Mouse (Mus musculus) forebrain, embryonic 16.5 days (tissue): ENCODE measurements around the gene Cldn8. TPM values are rescaled to one million over a fixed set of nuclear protein-coding genes. Genes with fewer than 3 reads are reported as not detected.

Experiments used
- ATAC-seq: fragments of 200-750 bp; cut with Nextera tagmentation; 2 replicates; pipeline ENCODE4 v1.8.0; 2017; ENCODE audit warnings: mild to moderate bottlenecking, moderate library complexity
- H3K27ac ChIP-seq: fragments of 300-500 bp; sonication (generic); 2 replicates; pipeline ENCODE4 v1.5.1; 2014; ENCODE audit warnings: low read length, control low read depth
- H3K27me3 ChIP-seq: fragments of 300-500 bp; sonication (generic); replicated peaks from 2 replicates; pipeline ENCODE4 v1.6.1; 2014; ENCODE audit warnings: low read length; ENCODE audit not compliant: control insufficient read depth, insufficient read depth
- H3K36me3 ChIP-seq: fragments of 300-500 bp; sonication (generic); 2 replicates; pipeline ENCODE4 v1.6.1; 2014; ENCODE audit not compliant: control insufficient read depth, insufficient read depth
- H3K4me1 ChIP-seq: fragments of 300-500 bp; sonication (generic); replicated peaks from 2 replicates; pipeline ENCODE4 v1.6.1; 2014; ENCODE audit warnings: low read length; ENCODE audit not compliant: control insufficient read depth, insufficient read depth
- H3K4me2 ChIP-seq: fragments of 300-500 bp; sonication (generic); 2 replicates; pipeline ENCODE4 v1.6.1; 2014; ENCODE audit warnings: mild to moderate bottlenecking, low read length, control low read depth
- H3K4me3 ChIP-seq: fragments of 300-500 bp; sonication (generic); replicated peaks from 2 replicates; pipeline ENCODE4 v1.5.1; 2014; ENCODE audit warnings: mild to moderate bottlenecking, low read length, control low read depth
- H3K9ac ChIP-seq: fragments of 300-500 bp; sonication (generic); replicated peaks from 2 replicates; pipeline ENCODE4 v1.6.1; 2014; ENCODE audit warnings: low read depth, low read length, control low read depth
- H3K9me3 ChIP-seq: fragments of 300-500 bp; sonication (generic); 2 replicates; pipeline ENCODE4 v1.6.1; 2016; ENCODE audit warnings: low read length; ENCODE audit not compliant: control insufficient read depth
- WGBS: fragments of 180-500 bp; shearing (Covaris S2); extraction: QIAGEN DNeasy Blood & Tissue Kit; methylation state at CpG from one replicate; pipeline ENCODE4 v1.1.7; 2014; 5-methylcytosine and 5-hydroxymethylcytosine counted together
- polyA plus RNA-seq: library from polyadenylated mRNA; unstranded; fragments of >200 nt; fragmentation: Nextera tagmentation; extraction: Ambion mirVana; gene quantifications from 2 replicates; pipeline ENCODE4 v1.2.1, GENCODE M21; 2015

Cldn8 gene
- polyA plus RNA-seq, 1 experiment from 2014 or later: not detected

- Histone ChIP-seq H3K9me3 (no peaks in the 10 kb centered on the region), H3K36me3 (no peaks in the 10 kb centered on the region), H3K27ac (no peak overlapping the region), H3K4me1 (no peaks in the 10 kb centered on the region), H3K4me3 (no peak overlapping the region), H3K4me2 (no peak overlapping the region), H3K27me3 (no peaks in the 10 kb centered on the region), H3K9ac (no peak overlapping the region)
- 81% methylated on average over 4 of the region's 4 CpGs for WGBS
- ATAC-seq: no peak
Measured at GRCm38 (mm10) chr16:88575885-88576679, 13.1 kb upstream of the Cldn8 start.

- H3K4me1 ChIP-seq: no peaks in the 10 kb centered on the region
Measured at GRCm38 (mm10) chr16:88572904-88573404, 10.0 kb upstream of the Cldn8 start.

GRCm38 (mm10) chr16:88570136-88570535 is 7.2 kb upstream of the Cldn8 start:
- Histone ChIP-seq H3K36me3 (no peaks in the 10 kb centered on the region), H3K4me2 (no peak overlapping the region), H3K27me3 (no peaks in the 10 kb centered on the region), H3K4me3 (no peak overlapping the region), H3K9me3 (no peaks in the 10 kb centered on the region), H3K4me1 (no peaks in the 10 kb centered on the region), H3K9ac (no peak overlapping the region), H3K27ac (no peak overlapping the region)
- ATAC-seq: no peak

More at GRCm38 (mm10) chr16:88572904-88573404, 10.0 kb upstream of the Cldn8 start:
- WGBS: 81% methylated on average over 5 of the region's 5 CpGs
- Histone ChIP-seq H3K9ac (no peak overlapping the region), H3K4me2 (no peak overlapping the region), H3K27me3 (no peaks in the 10 kb centered on the region), H3K27ac (no peak overlapping the region), H3K4me3 (no peak overlapping the region), H3K9me3 (no peaks in the 10 kb centered on the region), H3K36me3 (no peaks in the 10 kb centered on the region)
- ATAC-seq: no peak

- no peak overlapping the region for H3K4me2 ChIP-seq
- no peak overlapping the region for H3K4me3 ChIP-seq
- 93% methylated on average over 3 of the region's 3 CpGs for WGBS
- no peak overlapping the region for H3K9ac ChIP-seq
- H3K27me3 ChIP-seq: no peaks in the 10 kb centered on the region
- no peaks in the 10 kb centered on the region for H3K4me1 ChIP-seq
- no peak overlapping the region for H3K27ac ChIP-seq
- no peaks in the 10 kb centered on the region for H3K9me3 ChIP-seq
- H3K36me3 ChIP-seq: no peaks in the 10 kb centered on the region
- ATAC-seq: no peak
Measured at GRCm38 (mm10) chr16:88569732-88570131, 6.7 kb upstream of the Cldn8 start.

- no peaks in the 10 kb centered on the region for H3K4me1 ChIP-seq
- ATAC-seq: no peak
- H3K4me2 ChIP-seq: no peak overlapping the region
- H3K9ac ChIP-seq: no peak overlapping the region
- no peak overlapping the region for H3K27ac ChIP-seq
- no peaks in the 10 kb centered on the region for H3K27me3 ChIP-seq
- no peak overlapping the region for H3K4me3 ChIP-seq
- H3K9me3 ChIP-seq: no peaks in the 10 kb centered on the region
- WGBS: 43% methylated on average over 1 of the region's 1 CpGs
- no peaks in the 10 kb centered on the region for H3K36me3 ChIP-seq
Measured at GRCm38 (mm10) chr16:88569096-88569495, 6.1 kb upstream of the Cldn8 start.

- 6% methylated on average over 6 of the region's 6 CpGs for WGBS
- ATAC-seq: no peak
- Histone ChIP-seq H3K4me3 (no peak overlapping the region), H3K9ac (no peak overlapping the region), H3K4me2 (no peak overlapping the region), H3K27ac (no peak overlapping the region), H3K27me3 (no peaks in the 10 kb centered on the region), H3K9me3 (no peaks in the 10 kb centered on the region), H3K36me3 (no peaks in the 10 kb centered on the region), H3K4me1 (no peaks in the 10 kb centered on the region)
Measured at GRCm38 (mm10) chr16:88561617-88562164, 1.3 kb downstream of the Cldn8 start.

GRCm38 (mm10) chr16:88542488-88542887 is 20.5 kb downstream of the Cldn8 start:
- no peaks in the 10 kb centered on the region for H3K27me3 ChIP-seq
- H3K4me1 ChIP-seq: no peaks in the 10 kb centered on the region
- no peaks in the 10 kb centered on the region for H3K9me3 ChIP-seq
- H3K4me2 ChIP-seq: no peak overlapping the region
- no peaks in the 10 kb centered on the region for H3K36me3 ChIP-seq
- no peak overlapping the region for H3K4me3 ChIP-seq
- H3K27ac ChIP-seq: no peak overlapping the region
- WGBS: 59% methylated on average over 6 of the region's 6 CpGs
- no peak overlapping the region for H3K9ac ChIP-seq
- ATAC-seq: no peak

GRCm38 (mm10) chr16:88539841-88540487 is 23.0 kb downstream of the Cldn8 start:
- Histone ChIP-seq H3K27me3 (no peaks in the 10 kb centered on the region), H3K9me3 (no peaks in the 10 kb centered on the region), H3K4me3 (no peak overlapping the region), H3K9ac (no peak overlapping the region), H3K36me3 (no peaks in the 10 kb centered on the region), H3K4me1 (no peaks in the 10 kb centered on the region), H3K27ac (no peak overlapping the region), H3K4me2 (no peak overlapping the region)
- ATAC-seq: no peak
- WGBS: 89% methylated on average over 3 of the region's 3 CpGs

- Histone ChIP-seq H3K4me1 (no peaks in the 10 kb centered on the region), H3K36me3 (no peaks in the 10 kb centered on the region), H3K4me2 (no peak overlapping the region), H3K4me3 (no peak overlapping the region), H3K27me3 (no peaks in the 10 kb centered on the region), H3K27ac (no peak overlapping the region), H3K9ac (no peak overlapping the region), H3K9me3 (no peaks in the 10 kb centered on the region)
- ATAC-seq: no peak
Measured at GRCm38 (mm10) chr16:88511348-88511747, 51.6 kb downstream of the Cldn8 start.
